Mouse (Mus musculus): ENCODE measurements around the gene Phf3. TPM values are rescaled to one million over a fixed set of nuclear protein-coding genes. Genes with fewer than 3 reads are reported as not detected.

Gene Phf3
- total RNA-seq, 2 experiments from 2014 or later = 76.6 to 78.5 TPM

DNA sequence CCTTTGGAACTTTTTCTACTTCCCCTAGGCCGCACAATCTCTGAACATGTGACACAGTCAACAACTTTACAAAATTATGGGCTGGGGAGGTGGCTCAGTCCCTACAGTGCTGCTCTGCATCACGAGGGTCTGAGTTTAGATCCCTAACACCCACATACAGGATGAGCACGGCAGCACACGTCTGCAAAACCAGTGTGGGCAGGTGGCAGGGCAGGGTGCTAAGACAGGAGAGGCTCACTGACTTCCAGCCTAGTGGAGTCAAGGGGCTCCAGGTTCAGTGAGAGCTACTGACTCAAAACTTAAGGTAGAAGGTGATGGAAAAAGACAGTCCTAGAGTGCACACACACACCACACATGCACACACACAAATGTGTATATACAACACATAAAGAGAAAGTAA is 40.9 kb downstream of the Phf3 start:
- no peak for DNase-seq

DNA sequence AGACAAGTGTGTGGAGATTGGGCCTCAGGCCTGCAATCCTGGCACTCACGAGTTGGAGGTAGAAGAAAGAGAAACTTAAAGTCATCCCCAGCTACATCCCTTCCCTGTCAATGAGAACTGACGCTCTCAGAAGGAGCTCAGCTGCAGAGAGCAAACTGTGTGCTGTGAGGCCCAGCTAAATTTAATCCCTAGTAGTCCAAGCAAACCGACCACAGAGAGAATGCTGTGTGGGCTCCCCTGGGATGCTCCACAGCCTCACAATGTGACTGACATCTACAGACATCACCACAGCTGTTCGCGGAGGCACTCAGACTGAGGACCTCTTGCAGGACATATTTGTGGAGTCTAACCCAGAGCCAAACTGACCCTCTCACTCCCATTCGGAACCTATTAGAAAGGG is 54.3 kb downstream of the Phf3 start:
- DNase-seq = no peak

DNA sequence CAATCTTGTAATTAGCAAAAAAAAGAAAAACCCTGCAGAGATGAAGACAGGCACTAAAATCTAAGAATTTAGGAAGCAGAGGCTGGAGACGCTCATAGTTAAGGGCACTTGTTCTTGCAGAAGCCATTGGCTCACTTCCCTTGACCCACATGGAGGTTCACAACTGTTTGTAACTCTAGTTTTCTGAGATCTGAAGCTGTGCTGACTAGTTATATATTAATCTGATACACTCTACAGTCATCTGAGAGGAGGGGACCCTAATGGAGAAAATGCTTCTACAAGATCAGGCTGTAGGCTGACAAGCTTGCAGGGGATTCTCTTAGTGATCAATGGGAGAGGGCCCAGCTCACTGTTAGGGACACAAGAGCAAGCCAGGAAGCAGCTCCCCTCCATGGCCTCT is 58.1 kb downstream of the Phf3 start:
- DNase-seq = no peak

DNA sequence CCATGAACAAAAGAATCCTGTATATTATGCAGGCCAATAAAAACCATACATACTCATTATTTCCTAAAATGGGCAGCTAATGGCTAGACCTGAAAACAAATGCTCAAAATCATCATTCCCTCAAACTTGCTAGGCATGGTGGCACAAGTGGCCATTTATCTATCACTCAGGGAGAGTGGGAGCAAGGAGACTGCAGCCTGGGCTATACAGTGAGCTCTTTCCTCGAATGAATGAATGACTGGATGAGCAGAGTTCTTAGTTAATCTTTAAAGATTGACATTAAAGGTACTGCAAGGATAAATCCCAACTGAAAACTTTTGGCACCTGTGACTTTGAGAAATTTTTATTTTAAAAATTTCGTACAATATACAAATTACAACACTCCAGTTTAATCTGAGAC is 58.7 kb downstream of the Phf3 start:
- DNase-seq = no peak

DNA sequence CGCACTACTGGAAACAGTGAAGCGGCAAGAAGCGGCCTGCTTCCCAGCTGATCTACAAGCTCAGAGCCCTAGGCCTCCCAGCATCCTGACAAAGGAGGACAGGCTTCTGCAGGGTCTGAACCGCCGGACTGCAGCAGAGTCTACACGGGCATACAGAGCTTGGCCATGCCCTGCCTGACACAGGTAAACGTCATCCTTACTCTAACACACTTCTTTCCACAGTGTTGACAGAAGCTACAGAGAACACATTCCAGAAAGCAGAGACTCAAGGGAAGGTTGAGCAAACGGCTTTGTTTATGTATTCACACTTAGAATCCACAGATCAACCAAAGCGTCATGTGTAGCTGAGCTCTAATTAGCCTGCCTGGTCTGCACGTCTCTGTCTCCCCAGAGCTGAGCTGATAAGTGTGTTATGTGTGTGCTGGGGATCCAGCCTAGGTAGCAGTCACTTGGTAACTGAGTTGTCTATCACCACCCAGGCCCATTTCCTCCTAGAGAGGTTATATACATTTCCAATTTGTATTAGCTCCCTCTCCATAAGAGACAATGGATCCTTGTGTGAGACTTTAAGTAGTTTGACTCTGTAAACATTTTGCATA is 65.5 kb downstream of the Phf3 start:
- DNase-seq = no peak

DNA sequence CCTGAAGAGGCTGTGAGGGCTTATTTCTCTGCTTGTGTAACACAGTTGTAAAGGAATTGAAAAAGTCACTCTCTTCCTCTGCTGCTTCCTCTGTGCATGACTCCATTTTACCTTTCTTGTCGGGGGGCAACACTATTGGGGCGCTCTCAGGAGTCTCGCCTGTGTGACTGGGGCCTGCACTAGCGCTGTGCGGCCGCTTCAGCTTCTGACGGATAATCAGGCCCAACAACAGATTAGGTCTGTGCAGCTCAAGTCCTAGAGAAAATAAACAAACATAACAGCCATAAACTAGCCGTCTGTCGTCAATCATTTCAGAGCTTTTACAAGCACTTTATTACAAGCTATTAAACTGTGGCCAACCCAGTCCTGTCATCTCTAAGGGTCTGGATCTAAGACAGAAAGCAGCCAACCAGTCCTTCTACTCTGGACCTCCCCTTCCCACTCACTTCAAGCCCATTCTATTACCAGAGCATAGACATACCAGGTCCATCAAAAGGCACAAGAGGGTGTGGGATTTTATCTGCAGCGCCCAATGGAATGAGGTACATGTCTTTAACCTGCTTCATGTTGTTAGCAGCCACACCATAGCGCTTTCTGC is 67.9 kb downstream of the Phf3 start:
- no peak for DNase-seq

DNA sequence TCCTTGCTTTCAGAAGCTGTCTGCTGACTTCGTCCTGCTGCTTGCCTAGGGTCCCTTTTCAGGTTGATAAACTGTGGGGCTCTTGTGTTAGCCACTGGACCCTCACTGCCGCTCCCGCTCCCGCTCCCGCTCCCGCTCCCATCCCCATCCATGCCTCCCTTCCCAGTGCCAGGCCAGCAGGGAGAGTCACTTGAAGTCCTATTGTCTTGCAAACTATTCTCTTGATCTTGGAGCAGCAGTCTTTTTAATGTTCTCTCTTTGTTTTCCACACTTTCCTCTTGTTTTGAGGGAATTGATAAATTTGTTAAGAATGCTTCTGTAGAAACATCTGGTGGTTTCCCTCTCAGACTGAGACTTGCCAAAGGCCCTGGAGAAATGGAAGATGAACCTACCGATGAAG is 68.8 kb downstream of the Phf3 start:
- DNase-seq = no peak

DNA sequence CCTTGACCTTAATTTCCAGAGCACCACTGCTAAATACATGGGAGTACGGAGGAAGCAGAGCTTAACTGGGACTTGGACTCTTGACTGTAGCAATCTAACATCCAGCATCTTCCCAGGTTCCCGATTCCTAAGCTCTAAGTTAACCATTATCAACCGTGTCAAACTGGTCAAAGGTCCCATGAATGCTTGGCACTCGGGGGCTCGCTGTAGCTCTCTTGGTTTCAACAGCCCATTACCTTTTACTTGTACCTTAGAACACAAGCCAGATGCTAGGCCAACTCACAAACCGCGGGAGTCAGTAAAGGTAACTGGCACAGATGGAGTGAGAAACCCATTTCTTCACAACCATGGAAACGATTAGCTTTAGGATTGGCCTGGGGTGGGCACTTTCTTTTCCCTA is 71.8 kb downstream of the Phf3 start:
- DNase-seq = no peak

DNA sequence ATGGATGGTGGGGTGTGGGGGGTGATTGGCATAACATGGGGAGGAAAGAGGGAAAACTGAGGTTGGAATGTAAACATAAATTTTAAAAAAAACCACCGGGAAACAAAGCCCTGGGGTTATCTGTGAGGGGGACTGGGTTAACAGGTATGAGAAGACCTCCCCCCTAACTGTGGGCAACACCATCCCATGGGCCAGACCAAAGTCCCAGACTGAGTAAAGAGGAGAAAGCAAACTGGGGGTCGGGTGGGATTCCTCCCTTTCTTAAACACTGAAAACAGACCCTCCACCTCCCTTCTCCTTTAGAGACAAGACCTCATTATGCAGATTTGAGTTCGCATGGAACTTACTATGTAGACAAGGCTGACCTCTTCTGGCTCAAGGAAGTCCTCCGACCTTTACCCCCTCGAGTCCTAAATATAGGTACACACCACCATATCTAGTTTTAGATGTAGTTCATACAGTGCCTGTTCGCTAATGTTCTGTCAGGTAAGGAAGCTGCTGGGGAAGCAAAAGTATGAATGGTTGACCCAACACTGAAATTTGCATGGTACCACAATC is 74.4 kb downstream of the Phf3 start:
- DNase-seq = no peak

DNA sequence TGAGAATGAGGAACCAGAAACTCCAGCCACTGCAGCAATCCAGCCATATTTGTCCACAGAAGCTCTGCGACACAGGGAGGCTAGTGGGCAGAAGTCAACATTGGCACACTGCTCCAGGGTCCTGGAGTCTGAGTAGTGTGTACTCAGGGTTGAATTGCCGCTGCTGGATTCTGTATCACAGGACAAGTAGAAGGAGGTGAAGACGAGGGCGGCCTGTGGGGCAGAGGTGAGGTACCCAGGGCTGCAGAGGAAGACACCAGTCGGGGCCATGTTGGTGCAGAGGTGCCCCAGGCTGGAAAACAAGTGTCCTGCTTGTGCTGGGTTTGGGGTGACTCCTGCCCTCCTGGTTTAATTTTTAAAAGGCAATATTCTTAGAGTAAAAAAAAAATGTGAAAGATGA is 79.1 kb downstream of the Phf3 start:
- DNase-seq = no peak

DNA sequence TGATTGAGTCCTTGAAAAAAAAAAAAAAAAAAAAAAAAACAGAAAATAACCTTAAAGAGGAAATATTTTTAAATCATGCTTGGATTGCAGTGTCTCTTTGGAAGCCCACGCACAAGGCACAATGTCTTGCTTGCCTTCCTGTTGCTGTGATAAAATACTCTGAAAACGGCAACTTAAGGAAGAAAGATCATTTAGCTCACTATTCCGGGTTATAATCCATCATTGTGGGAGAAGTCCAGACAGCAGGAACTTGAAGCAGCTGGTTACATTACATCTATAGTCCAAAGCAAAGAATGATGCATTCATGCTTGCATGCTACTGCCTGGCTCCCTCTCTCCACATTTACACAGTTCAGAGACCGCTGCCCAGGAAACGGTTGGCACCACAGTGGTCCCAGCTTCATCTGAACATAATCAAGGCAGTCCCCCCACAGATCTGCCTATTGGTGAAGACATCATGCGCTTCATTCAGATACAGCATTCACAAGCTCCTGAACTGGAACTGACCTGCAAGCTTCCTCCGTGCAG is 80.3 kb downstream of the Phf3 start:
- no peak for DNase-seq

DNA sequence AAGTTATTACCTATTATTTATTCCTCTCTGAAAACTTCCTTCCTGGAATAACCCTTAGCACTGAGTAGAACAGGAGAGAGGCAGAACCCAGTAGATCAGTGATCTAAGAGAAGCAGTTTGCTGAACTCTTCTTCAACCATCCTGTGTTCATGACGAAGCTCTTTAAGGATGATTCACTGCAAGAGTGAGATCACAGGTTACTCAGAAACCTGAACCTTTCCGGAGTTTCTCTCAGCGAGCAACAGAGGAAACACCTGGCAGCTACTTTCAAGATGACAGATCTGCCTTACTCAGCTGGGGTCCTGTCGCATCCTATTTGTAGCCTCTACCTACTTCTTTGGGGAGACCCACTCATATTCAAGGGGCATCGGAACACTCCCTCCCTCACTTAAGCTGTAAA is 80.8 kb downstream of the Phf3 start:
- no peak for DNase-seq

DNA sequence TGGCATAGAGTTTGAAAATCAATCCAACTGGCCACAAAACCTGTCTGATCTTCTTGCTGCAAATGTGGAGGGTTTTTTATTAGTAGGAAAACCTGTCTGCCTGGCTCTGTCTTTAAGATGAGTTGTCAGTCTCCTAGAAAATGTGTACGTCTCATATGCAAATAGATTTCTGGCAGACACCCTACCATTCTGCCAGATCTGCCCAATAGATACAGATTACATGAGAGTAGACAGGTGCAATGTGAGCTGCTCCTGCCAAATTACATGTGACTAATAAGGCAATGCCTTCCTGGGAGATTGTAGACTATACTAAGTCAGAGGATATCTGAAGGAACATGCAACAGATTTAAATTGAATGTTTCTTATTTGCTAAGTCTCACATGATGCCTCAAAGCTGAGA is 83.5 kb downstream of the Phf3 start:
- no peak for DNase-seq

DNA sequence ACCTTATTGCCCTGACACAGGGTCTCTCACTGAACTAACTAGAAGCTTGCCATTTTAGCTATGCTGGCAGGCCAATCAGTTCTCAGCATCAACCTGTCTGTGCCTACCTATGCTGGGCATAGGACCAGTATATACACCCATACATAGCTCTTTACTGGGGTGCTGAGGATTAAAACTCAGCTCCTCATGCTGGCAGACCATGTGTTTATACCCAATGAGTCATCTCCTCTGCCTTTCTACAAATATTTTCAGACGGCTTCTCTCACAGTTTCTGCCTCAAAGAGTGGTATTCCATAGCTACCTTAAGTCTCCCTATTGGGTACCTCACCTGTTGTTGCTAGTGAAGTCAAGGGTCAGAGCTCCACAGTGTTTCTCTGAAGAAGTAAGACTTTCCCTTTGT is 84.0 kb downstream of the Phf3 start:
- no peak for DNase-seq

DNA sequence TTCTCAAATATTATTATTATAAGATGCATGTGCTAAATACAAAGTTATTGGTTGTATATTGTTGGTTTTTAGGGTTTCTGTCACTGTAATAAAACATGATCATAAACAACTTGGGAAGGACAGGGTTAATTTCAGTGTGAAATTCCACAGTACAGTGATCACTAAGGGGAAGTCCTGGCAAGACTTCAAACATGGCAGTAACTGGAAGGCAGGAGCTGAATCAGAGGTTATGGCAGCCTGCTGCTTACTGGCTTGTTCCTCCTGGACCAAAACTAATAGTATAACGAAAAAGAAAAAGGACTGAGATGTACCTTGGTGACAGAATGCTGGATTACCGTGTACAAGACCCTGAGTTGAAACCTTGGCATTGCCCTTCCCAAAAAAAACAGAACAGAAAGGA is 84.7 kb downstream of the Phf3 start:
- DNase-seq = no peak

DNA sequence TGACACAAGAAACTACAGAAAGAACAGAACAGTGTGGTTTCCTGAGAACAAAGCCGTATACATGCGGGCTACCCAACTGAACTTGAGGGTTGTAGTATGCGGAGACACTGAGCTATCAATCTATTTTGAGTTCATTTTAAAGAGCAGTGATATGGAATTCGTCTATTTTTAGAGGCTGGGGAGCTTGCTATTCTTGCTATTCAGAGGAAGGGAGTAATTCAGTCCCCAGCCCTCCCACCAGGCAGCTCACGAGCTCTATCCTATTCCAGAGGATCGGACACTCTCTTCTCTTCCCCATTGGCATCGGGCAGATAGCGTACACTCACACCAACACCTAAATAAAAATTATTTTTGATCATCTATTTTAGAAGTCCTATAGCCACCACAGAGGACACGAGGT is 87.1 kb downstream of the Phf3 start:
- no peak for DNase-seq

DNA sequence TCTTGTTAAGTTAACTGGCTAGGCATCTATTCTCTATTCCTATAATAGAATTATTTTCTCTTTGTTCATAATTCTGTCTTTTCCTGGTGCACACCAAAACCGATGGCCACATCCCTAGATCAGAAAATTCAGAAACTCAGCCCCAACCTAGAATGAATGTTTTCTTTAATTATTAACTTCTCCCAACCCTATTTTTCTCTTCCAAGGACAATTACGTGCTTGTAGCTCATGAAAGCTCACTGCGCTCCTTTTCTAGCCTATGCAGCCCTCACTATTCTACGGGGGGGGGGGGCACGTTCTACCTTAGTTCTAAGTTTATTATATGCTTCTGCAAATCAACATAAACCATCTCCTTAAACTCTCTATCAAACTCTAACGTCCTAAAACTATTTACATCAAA is 90.0 kb downstream of the Phf3 start:
- no peak for DNase-seq

DNA sequence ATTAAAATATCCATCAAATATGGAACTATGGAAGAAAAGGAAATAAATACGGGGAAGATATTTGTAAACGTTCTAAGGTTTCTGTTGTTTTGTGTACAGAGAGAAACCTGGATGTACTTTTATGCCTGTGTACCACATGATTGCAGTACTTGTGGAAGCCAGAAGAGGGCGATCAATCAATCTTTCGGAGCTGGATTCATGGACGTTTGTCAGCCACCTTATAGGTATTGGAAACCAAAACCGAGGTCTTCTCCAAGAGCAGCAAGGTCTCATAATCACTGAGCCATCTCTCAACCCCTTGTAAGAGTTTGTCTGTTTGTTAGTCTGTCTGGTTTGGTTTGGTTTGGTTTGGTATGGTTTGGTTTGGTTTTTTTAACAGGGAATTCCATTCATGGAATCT is 93.4 kb downstream of the Phf3 start:
- peak; percentile 64 for DNase-seq

DNA sequence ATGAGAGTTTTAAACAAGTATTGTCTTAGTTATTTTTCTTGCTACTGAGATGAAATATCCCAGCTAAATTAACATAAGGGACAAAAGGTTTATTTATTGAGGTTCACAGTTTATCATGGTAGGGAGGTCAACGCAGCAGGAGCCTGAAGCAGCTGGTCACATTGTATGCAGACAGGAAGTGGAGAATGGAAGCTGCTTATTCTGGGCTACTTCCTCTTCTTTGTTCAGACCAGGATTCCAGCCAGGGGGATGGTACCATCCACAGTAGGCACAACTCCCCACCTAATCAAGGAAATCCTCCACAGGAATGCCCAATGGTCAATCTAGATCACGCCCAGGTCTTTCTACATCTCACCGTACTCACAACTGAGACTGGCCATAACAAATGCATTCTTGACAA is 94.2 kb downstream of the Phf3 start:
- DNase-seq = no peak

DNA sequence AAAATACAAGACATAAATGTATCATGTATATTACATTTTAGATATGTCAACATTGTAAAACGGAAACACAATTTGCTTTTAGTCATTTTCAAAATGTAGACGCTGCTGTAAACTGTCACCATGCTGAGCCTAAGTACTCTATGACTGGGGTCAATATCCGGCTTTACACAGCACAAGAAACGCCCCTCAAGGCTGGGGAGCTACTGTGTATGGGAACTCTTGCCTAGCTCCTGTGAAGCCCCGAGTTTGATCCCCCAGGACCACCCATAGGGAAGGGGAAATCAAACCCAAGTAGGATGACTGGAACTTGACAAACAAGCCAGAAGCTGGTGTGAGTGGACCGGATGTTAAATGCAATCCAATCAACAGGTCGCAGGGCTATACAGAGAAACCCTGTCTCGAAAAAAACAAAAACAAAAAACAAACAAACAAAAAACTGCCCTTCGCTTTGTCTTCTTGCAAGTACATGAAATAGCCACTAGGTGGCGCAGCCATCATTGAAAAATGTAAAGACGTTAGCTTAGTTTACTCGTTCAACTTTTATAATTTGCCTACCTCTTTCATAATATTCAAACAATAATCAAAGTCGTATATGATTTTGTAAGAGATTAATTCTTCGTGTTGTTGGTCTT is 95.2 kb downstream of the Phf3 start:
- peak; percentile 40 for DNase-seq

DNA sequence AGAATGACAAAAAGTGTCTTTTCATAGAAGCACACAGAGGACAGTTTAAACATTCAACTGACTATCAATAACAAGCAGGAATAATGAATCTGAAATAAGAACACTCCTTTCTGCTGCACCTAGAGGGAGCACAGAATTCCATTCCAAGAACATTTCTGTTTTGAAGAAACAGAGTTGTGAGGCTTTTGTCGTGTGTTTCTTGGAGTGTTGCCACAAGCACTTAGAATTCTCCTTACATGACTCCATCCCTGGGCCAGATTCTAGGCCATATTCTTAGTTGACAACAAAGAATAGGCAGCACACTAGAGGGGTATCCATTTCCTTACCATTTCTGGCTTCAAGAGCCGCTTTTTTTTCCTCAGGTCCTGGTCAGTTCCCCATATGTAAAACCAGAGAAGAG is 97.5 kb downstream of the Phf3 start:
- no peak for DNase-seq

DNA sequence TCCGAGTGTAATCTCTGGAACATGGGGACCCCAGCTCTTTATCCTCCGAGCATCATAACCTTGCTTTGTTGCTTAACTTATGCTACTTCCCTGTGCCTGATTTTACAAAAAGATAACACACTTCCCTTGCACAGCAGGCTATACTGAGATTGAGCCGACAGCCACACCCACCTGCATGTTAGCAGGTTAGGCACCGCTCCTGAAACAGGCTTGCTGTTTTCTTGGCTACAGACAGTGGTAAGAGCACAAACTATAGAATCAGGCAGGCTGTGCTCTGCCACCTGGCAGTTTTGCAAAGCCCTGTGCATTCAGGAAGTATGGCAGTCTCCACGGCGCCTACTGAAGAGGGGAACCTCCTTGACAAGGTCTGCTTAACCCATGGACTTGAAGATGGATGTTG is 100.1 kb downstream of the Phf3 start:
- DNase-seq = no peak

DNA sequence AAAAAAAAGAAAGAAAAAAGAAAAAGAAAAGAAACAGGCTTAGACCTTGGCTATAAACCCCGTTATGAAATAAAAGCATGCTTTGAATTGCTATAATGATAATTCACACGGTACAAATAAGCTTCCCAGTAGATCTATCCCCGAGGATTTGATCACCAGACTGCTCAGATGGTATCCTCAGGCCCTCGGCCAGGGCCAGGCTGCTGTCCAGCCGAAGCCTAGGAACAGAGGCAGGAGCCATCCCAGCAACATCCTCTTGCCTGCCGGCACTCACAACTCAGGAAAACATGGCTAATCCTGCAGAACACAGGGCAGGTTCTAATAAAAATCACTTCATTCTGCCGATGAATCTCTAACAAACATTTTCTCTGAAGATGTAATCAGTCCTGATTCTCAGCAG is 100.9 kb downstream of the Phf3 start:
- DNase-seq = no peak

DNA sequence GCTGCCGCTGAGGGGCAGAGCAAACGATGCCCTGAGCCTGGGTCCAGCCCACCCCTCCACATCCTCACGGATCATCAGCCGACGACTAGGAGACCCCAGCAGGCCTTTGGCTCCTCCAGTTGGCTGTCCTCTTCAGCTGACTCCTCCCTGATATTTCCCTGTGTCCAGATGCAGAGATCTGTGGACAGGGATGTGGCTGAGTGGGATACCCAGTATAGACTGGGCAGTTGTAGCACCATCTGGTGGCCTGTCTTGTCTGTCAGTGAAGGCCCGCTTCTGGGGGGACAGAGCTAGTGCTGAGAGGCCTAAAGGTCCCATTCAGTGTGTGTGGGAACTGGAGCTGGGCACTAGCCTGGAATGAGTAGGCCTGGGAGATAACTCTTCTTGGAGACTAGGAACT is 101.9 kb downstream of the Phf3 start:
- peak; percentile 27 for DNase-seq
